Mouse (Mus musculus) Patski (cell line): Measurements from ENCODE around the gene Nhsl2. TPM values are rescaled to one million over a fixed set of nuclear protein-coding genes. Genes with fewer than 3 reads are reported as not detected.

Experiments used
- ATAC-seq: fragments of 100-300 bp; one replicate; pipeline ENCODE4 v1.8.0; 2021
- CTCF ChIA-PET: fragments of 350-600 bp; sonication (Branson Sonifier 250); formaldehyde crosslinking; loops from one replicate; lab custom pipeline; 2022; ENCODE audit warnings: inconsistent platforms; lab: Charles Lee
- POLR2A ChIA-PET: fragments of 350-600 bp; sonication (Branson Sonifier 250); formaldehyde crosslinking; loops from one replicate; lab custom pipeline; 2022; ENCODE audit warnings: antibody characterized with exemption, inconsistent platforms; lab: Charles Lee
- DNase-seq: peaks from one replicate; pipeline ENCODE4 v3.0.0-alpha.2; 2011; ENCODE audit warnings: low read depth, low spot score
- H3K27me3 ChIP-seq: fragments of 371-371 bp; one replicate; pipeline ENCODE4 v1.5.1; 2021
- CTCF ChIP-seq: fragments of 100-300 bp; IDR thresholded peaks from one replicate; pipeline ENCODE4 v1.5.1; 2021
- in situ Hi-C: fragments of 300-500 bp; cut with MboI; formaldehyde crosslinking; loops from 3 replicates; pipeline ENCODE4 v1.11.1; 2018; ENCODE audit warnings: low pct_unique_long_range_greater_than_20kb, mixed read lengths
- polyA plus RNA-seq: library from polyadenylated mRNA; unstranded; gene quantifications from one replicate; pipeline ENCODE4 v1.2.3, GENCODE M21; 2021

Nhsl2 gene
- polyA plus RNA-seq, 1 experiment from 2014 or later, result 1.9 TPM

GRCm38 (mm10) chrX:101943743-101944142, 94.6 kb downstream of the Nhsl2 start:
- DNase-seq (no peak), ATAC-seq (peak; percentile 36)
- ChIA-PET POLR2A (no interaction called here), CTCF (interaction anchor here (0.9 to 1.5 kb wide), 2 partner anchors 10 to 99 kb away, joined by 3 to 4 read pairs; no protein-coding TSS in a partner anchor)
- in situ Hi-C loops, result loop anchor here (5.0 kb wide), 1 partner anchor 141 kb away; no protein-coding TSS in a partner anchor
- H3K27me3 ChIP-seq, result no peaks in the 10 kb centered on the region
- no peak for TF ChIP-seq CTCF

- no peak for TF ChIP-seq CTCF
- in situ Hi-C loops, result loop anchor here (5.0 kb wide), 1 partner anchor 143 kb away; no protein-coding TSS in a partner anchor
Observed at GRCm38 (mm10) chrX:101944761-101945330, 95.7 kb downstream of the Nhsl2 start.

GRCm38 (mm10) chrX:101952436-101952835, 103.3 kb downstream of the Nhsl2 start:
- H3K27me3 ChIP-seq, result peaks cover 8% of the 10 kb centered on the region
- ChIA-PET CTCF (interaction anchor here (1.1 kb wide), 1 partner anchor 114 kb away, joined by 4 read pairs; no protein-coding TSS in a partner anchor), POLR2A (no interaction called here)
- no peak for ATAC-seq
- no peak for DNase-seq
- TF ChIP-seq CTCF, result no peak
- in situ Hi-C loops, result no loop called here

More at GRCm38 (mm10) chrX:101944761-101945330, 95.7 kb downstream of the Nhsl2 start:
- ChIA-PET POLR2A (interaction anchor here (0.6 kb wide), 1 partner anchor 161 kb away, joined by 3 read pairs; no protein-coding TSS in a partner anchor), CTCF (interaction anchor here (0.9 kb wide), 1 partner anchor 9 kb away, joined by 3 read pairs; no protein-coding TSS in a partner anchor)
- no peak for DNase-seq
- no peak for ATAC-seq
- no peaks in the 10 kb centered on the region for H3K27me3 ChIP-seq

GRCm38 (mm10) chrX:101953256-101953655, 104.1 kb downstream of the Nhsl2 start:
- peaks cover 8% of the 10 kb centered on the region for H3K27me3 ChIP-seq
- DNase-seq (no peak), ATAC-seq (no peak)
- in situ Hi-C loops, result no loop called here
- POLR2A ChIA-PET, result no interaction called here
- CTCF ChIA-PET, result interaction anchor here (1.1 to 3.1 kb wide), 6 partner anchors 9 to 113 kb away, joined by 3 to 8 read pairs (median 4); no protein-coding TSS in a partner anchor
- no peak for TF ChIP-seq CTCF

GRCm38 (mm10) chrX:101953787-101954491, 104.8 kb downstream of the Nhsl2 start:
- ATAC-seq (peak; percentile 97), DNase-seq (peak; percentile 38)
- ChIA-PET CTCF (interaction anchor here (0.7 to 3.1 kb wide), 10 partner anchors 10 to 117 kb away, joined by 3 to 8 read pairs (median 4); partner anchors contain the start of gene Rtl5), POLR2A (no interaction called here)
- in situ Hi-C loops, result no loop called here
- no peak for TF ChIP-seq CTCF
- peaks cover 8% of the 10 kb centered on the region for H3K27me3 ChIP-seq

- ChIA-PET POLR2A (no interaction called here), CTCF (interaction anchor here (0.7 to 3.1 kb wide), 9 partner anchors 9 to 117 kb away, joined by 3 to 8 read pairs (median 4); partner anchors contain the start of gene Rtl5)
- ATAC-seq (peak; percentile 14), DNase-seq (no peak)
- in situ Hi-C loops, result no loop called here
- TF ChIP-seq CTCF, result no peak
- H3K27me3 ChIP-seq, result peaks cover 8% of the 10 kb centered on the region
Observed at GRCm38 (mm10) chrX:101954492-101954851, 105.3 kb downstream of the Nhsl2 start.

- peaks cover 3% of the 10 kb centered on the region for H3K27me3 ChIP-seq
- ATAC-seq (no peak), DNase-seq (no peak)
- ChIA-PET POLR2A (no interaction called here), CTCF (no interaction called here)
- in situ Hi-C loops, result loop anchor here (10.0 kb wide), 1 partner anchor 193 kb away; the partner anchor contains the start of gene Ercc6l
- no peak for TF ChIP-seq CTCF
Observed at GRCm38 (mm10) chrX:101961848-101962247, 112.7 kb downstream of the Nhsl2 start.

GRCm38 (mm10) chrX:101963711-101964110, 114.5 kb downstream of the Nhsl2 start:
- POLR2A ChIA-PET, result no interaction called here
- ATAC-seq (no peak), DNase-seq (no peak)
- peaks cover 3% of the 10 kb centered on the region for H3K27me3 ChIP-seq
- TF ChIP-seq CTCF, result no peak
- in situ Hi-C loops, result loop anchor here (10.0 kb wide), 1 partner anchor 191 kb away; the partner anchor contains the start of gene Ercc6l
- CTCF ChIA-PET, result interaction anchor here (1.4 kb wide), 1 partner anchor 10 kb away, joined by 6 read pairs; no protein-coding TSS in a partner anchor

GRCm38 (mm10) chrX:101973028-101973427, 123.8 kb downstream of the Nhsl2 start:
- in situ Hi-C loops, result no loop called here
- no peak for TF ChIP-seq CTCF
- no peaks in the 10 kb centered on the region for H3K27me3 ChIP-seq
- ChIA-PET POLR2A (no interaction called here), CTCF (no interaction called here)
- ATAC-seq, result no peak
- no peak for DNase-seq

GRCm38 (mm10) chrX:101976931-101977330, 127.7 kb downstream of the Nhsl2 start:
- ChIA-PET CTCF (no interaction called here), POLR2A (no interaction called here)
- in situ Hi-C loops, result no loop called here
- H3K27me3 ChIP-seq, result no peaks in the 10 kb centered on the region
- no peak for TF ChIP-seq CTCF
- DNase-seq, result no peak
- no peak for ATAC-seq
